Mouse (Mus musculus): ENCODE data around the gene Pdcd4.
A peak's percentile ranks its signal among the peaks of the same experiment; 100 is the strongest.
"Not testable (repeated sequence)": the region's sequence is repeated elsewhere in the genome, so short reads cannot be mapped to it uniquely, and the experiment has no call there.

Gene Pdcd4

DNA sequence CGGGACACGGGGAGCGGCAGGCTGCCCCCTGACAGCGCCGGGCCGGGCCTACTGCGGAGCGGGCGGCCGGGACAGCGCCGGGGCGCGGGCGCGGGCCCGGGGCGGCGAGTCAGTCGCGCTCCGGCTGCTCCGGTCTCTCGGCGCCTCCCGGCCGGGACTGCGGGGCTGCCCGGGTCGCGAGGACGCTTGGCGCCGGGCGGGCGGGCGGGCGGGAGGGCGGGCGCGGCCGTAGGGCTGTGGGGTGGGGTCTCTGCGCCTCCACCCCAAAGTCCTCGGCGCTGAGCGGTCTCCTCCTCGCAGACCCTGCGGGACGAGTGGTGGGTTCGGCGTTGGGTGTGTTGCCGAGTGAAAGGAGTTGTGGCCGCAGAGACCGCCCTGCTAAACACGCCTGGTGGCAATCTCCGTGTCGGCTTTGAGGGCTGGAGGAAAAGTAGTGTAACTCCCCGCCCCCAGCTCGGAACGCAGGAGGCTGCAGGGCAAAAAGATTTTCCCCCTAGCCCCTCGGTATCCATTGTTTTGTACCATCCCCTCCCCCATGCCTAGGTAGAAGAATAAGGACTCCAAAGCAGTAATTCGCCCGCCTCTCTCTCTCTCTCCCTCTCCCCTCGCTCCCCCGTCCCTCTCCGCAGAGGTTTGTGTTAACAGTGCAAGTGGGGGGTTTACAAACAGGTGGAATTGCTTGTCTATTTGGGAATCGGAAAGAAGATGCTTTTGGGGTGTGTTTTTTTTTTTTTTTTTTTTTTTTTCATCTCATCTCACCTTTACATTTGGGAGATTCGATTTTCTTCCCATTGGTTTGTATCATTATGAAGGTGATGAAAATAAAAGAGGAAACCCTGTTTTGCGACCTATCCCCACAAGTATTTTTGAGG is 53.4 kb downstream of the Pdcd4 start:
- DNase-seq (ENCODE audit: low spot score): peak; percentile 65

DNA sequence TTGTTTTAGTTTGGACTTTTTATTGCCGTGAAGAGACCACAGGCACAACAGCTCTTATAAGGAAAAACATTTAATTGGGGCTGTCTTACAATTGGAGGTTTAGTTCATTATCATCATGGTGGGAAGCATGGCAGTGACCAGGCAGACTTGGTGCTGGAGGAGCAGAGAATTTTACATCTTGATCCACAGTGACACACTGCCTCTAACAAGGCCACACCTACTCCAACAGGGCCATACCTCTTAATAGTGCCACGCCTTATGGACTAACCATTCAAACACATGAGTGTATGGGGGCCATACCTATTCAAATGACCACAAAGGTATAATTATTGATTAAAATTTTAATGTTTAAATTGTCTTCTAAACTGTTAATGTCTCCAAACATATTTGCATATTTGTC is 65.5 kb downstream of the Pdcd4 start:
- DNase-seq (ENCODE audit: low spot score): no peak

DNA sequence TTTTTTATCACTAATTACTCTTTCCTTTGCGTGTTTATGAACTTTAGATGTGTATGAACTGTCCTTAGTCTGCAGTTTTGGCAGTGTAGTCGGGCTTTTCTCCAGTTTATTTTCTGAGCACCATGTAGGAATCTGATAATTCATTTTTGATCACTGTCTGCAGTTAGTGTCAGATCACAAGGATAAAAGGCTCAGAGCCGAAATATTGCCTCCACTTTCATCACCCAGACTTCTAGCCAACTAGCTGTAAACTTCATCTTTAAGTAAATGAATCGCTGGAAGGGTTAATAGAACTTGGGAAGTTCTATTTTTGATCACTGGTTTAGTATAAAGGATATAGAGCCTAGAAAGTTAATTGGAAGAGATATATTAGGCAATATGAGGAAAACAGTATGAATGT is 70.5 kb downstream of the Pdcd4 start:
- no peak for DNase-seq (ENCODE audit: low spot score)

DNA sequence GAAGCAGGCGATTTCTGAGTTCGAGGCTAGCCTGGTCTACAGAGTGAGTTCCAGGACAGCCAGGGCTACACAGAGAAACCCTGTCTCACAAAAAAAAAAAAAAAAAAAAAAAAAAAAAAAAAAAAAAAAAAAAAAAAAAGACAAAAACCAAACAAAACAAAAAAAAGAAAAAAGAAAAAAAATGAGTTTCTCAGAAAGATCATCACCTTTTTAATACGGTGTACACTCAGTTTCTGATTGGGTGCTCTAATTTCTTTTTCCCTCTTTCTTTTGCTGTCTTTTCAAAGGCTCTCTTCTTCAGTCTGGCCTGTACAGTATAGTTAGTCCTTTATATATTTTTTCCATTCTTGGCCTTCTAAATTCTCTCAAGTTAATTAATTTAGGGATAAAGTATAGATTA is 72.3 kb downstream of the Pdcd4 start:
- DNase-seq (ENCODE audit: low spot score): not testable (repeated sequence)

DNA sequence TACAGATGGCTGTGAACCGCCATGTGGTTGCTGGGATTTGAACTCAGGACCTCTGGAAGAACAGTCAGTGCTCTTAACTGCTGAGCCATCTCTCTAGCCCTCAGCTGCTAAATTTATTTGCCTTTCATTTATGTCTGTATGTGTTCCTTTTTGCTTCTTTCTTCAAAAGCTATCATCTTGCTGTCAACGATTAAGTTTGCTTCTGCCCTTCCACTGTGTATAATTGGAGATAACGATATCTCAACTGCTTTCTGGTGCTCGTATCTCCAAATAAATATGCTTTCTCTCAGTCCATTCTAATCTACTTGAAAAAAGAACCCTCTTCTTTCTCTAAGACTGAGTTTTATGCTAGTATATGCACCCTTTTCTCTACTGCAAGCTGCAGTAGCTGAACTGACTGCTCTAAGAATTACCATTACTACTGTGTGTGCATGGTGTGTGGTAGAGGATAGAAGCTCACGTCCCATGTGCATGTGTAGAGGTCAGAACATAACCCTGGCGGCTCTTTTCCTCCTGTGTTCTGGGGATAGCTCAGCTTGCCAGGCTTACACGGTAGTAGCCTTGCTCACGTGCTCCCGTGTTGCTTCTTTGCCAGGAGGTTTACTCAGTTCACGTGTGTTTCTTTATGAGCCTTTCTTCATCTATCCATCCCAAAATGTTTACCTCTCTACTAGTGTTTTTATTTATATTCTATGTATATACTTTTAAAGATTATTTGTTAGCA is 73.0 kb downstream of the Pdcd4 start:
- no peak for DNase-seq (ENCODE audit: low spot score)

DNA sequence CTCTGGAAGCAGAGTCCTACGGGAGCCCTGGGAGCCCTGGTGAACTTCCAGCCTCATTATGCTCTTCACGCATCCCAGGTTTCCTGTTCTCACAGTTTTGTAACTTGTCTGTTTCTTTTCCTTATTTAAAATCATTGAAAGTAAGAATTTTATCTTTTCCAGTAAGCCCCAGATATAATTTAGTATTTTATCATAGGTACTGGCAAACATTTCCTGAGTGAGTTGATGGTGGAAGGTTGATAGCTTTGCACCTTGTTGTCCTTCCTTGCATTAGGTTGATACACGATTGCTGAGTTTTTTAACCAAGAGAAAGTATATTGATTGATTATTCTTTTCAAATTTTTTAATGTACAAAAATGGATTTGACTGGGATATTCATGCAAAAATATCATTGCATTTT is 77.2 kb downstream of the Pdcd4 start:
- DNase-seq (ENCODE audit: low spot score): no peak

DNA sequence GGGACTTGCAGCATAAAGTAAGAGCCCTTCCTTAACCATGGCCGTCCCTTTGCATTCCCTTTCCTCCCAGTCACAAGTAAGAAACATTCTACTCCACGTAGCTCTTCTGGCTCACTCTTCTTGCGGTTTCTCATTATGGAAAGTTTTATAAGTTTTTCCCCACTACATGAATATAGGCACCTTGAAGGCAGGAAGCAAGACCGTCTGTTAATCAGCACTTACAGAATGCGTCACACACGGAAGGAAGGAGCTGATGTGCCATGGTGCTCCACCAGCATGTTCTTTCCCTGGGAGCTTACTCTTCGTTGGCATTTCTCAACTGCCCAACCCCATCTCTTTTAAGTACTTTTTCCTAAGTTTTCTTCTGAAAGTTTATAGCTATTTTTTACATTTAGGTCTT is 79.9 kb downstream of the Pdcd4 start:
- no peak for DNase-seq (ENCODE audit: low spot score)

DNA sequence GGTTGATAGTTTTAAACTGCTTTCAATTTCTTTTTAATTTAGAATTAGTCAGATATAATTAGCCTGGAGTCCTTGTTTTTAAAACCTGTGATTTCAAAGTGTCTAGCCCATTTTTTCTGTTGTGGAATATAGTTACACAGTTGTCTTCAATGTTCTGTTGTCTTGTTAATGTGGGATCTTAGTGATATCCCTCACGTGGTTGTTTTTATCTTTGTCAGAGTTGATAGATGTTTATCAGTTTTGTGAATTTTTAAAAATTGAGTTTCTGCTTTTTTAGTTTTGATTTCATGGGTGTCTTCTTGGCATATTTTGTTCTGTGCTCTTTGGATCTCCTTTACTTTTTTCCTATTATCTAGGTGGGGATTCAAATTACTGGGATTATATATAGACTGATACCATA is 81.6 kb downstream of the Pdcd4 start:
- DNase-seq (ENCODE audit: low spot score): no peak
